Mouse (Mus musculus): ENCODE results near the gene Rnf19b. TPM values are rescaled to one million over a fixed set of nuclear protein-coding genes. Genes with fewer than 3 reads are reported as not detected.

The Rnf19b gene
- total and polyA plus RNA-seq, 2 experiments from 2014 or later = 31.8 to 141 TPM

GRCm38 (mm10) chr4:129057533-129058206 lies 401 bp upstream of the Rnf19b start:
- DNase-seq (ENCODE audit: low spot score) = peak; percentile 99
- H3K9me3 ChIP-seq (ENCODE audit: low read length) = no peaks in the 10 kb centered on the region
- H3K4me3 ChIP-seq (ENCODE audit: low read length) = peak overlapping the region; percentile 80
- peak; percentile 97 for ATAC-seq
- no peak; the same call in 1 of the 2 replicates for TF ChIP-seq CTCF (IDR thresholded peaks at IDR 0.05; ENCODE audit: low read depth)
- peak overlapping the region; percentile 93 for H3K9ac ChIP-seq (replicated peaks; ENCODE audit: low read length)
- H3K4me2 ChIP-seq (ENCODE audit: low read depth, low read length) = peak overlapping the region; percentile 98
- H3K36me3 ChIP-seq (ENCODE audit: insufficient read depth, low read length) = no peaks in the 10 kb centered on the region
- WGBS = 5% methylated on average over 35 of the region's 44 CpGs
- H3K27me3 ChIP-seq (ENCODE audit: insufficient read depth, low read length) = no peaks in the 10 kb centered on the region
- H3K4me1 ChIP-seq (ENCODE audit: insufficient read depth, low read length) = peaks cover 13% of the 10 kb centered on the region; the same call in 1 of the 2 replicates
- peak overlapping the region; percentile 96 for H3K27ac ChIP-seq

GRCm38 (mm10) chr4:129059125-129059551 lies 1.1 kb downstream of the Rnf19b start:
- peak; percentile 41 for DNase-seq (ENCODE audit: low spot score)

GRCm38 (mm10) chr4:129059922-129060321 lies 1.9 kb downstream of the Rnf19b start:
- WGBS = 55% methylated on average over 4 of the region's 4 CpGs
- H3K9ac ChIP-seq (replicated peaks; ENCODE audit: low read length) = peak overlapping the region; percentile 93
- H3K4me3 ChIP-seq (ENCODE audit: low read length) = peak overlapping the region; percentile 80
- H3K4me1 ChIP-seq (ENCODE audit: insufficient read depth, low read length) = peaks cover 13% of the 10 kb centered on the region; the same call in 1 of the 2 replicates
- no peak for TF ChIP-seq CTCF (IDR thresholded peaks at IDR 0.05; ENCODE audit: low read depth)
- no peaks in the 10 kb centered on the region for H3K9me3 ChIP-seq (ENCODE audit: low read length)
- H3K4me2 ChIP-seq (ENCODE audit: low read depth, low read length) = peak overlapping the region; percentile 98
- H3K27ac ChIP-seq = no peak overlapping the region
- ATAC-seq = no peak
- H3K27me3 ChIP-seq (ENCODE audit: insufficient read depth, low read length) = no peaks in the 10 kb centered on the region
- DNase-seq (ENCODE audit: low spot score) = no peak
- H3K36me3 ChIP-seq (ENCODE audit: insufficient read depth, low read length) = no peaks in the 10 kb centered on the region

More at GRCm38 (mm10) chr4:129059125-129059551, 1.1 kb downstream of the Rnf19b start:
- ATAC-seq = no peak
- 0 out of 2 replicates have a peak overlapping the region, but pooled peaks have one; percentile 96 for H3K27ac ChIP-seq
- no peaks in the 10 kb centered on the region for H3K36me3 ChIP-seq (ENCODE audit: insufficient read depth, low read length)
- H3K4me3 ChIP-seq (ENCODE audit: low read length) = peak overlapping the region; percentile 80
- H3K27me3 ChIP-seq (ENCODE audit: insufficient read depth, low read length) = no peaks in the 10 kb centered on the region
- no peak for TF ChIP-seq CTCF (IDR thresholded peaks at IDR 0.05; ENCODE audit: low read depth)
- H3K4me1 ChIP-seq (ENCODE audit: insufficient read depth, low read length) = peaks cover 13% of the 10 kb centered on the region; the same call in 1 of the 2 replicates
- 3% methylated on average over 13 of the region's 13 CpGs for WGBS
- H3K9me3 ChIP-seq (ENCODE audit: low read length) = no peaks in the 10 kb centered on the region
- peak overlapping the region; percentile 98 for H3K4me2 ChIP-seq (ENCODE audit: low read depth, low read length)
- peak overlapping the region; percentile 93 for H3K9ac ChIP-seq (replicated peaks; ENCODE audit: low read length)

- DNase-seq (ENCODE audit: low spot score) = no peak
- no peak overlapping the region for H3K27ac ChIP-seq
- H3K4me3 ChIP-seq (ENCODE audit: low read length) = no peak overlapping the region
- no peak overlapping the region for H3K9ac ChIP-seq (replicated peaks; ENCODE audit: low read length)
- peak overlapping the region; percentile 98; the same call in 1 of the 2 replicates for H3K4me2 ChIP-seq (ENCODE audit: low read depth, low read length)
- ATAC-seq = no peak
- no peaks in the 10 kb centered on the region for H3K27me3 ChIP-seq (ENCODE audit: insufficient read depth, low read length)
- WGBS = 91% methylated on average over 1 of the region's 1 CpGs
- TF ChIP-seq CTCF (IDR thresholded peaks at IDR 0.05; ENCODE audit: low read depth) = no peak
- no peaks in the 10 kb centered on the region for H3K9me3 ChIP-seq (ENCODE audit: low read length)
- H3K4me1 ChIP-seq (ENCODE audit: insufficient read depth, low read length) = peaks cover 13% of the 10 kb centered on the region; the same call in 1 of the 2 replicates
- H3K36me3 ChIP-seq (ENCODE audit: insufficient read depth, low read length) = no peaks in the 10 kb centered on the region
Observed at GRCm38 (mm10) chr4:129061486-129061885, 3.4 kb downstream of the Rnf19b start.

- ATAC-seq (no peak), DNase-seq (ENCODE audit: low spot score) (no peak)
- no peak overlapping the region for H3K27ac ChIP-seq
- WGBS = 75% methylated on average over 3 of the region's 3 CpGs
- peaks cover 13% of the 10 kb centered on the region; the same call in 1 of the 2 replicates for H3K4me1 ChIP-seq (ENCODE audit: insufficient read depth, low read length)
- no peak overlapping the region for H3K4me2 ChIP-seq (ENCODE audit: low read depth, low read length)
- H3K9me3 ChIP-seq (ENCODE audit: low read length) = no peaks in the 10 kb centered on the region
- no peaks in the 10 kb centered on the region for H3K36me3 ChIP-seq (ENCODE audit: insufficient read depth, low read length)
- H3K9ac ChIP-seq (replicated peaks; ENCODE audit: low read length) = no peak overlapping the region
- no peak for TF ChIP-seq CTCF (IDR thresholded peaks at IDR 0.05; ENCODE audit: low read depth)
- H3K4me3 ChIP-seq (ENCODE audit: low read length) = no peak overlapping the region
- no peaks in the 10 kb centered on the region for H3K27me3 ChIP-seq (ENCODE audit: insufficient read depth, low read length)
Observed at GRCm38 (mm10) chr4:129062281-129063075, 4.4 kb downstream of the Rnf19b start.

- H3K9ac ChIP-seq (replicated peaks; ENCODE audit: low read length) = no peak overlapping the region
- DNase-seq (ENCODE audit: low spot score) = no peak
- no peak for TF ChIP-seq CTCF (IDR thresholded peaks at IDR 0.05; ENCODE audit: low read depth)
- no peak overlapping the region for H3K27ac ChIP-seq
- H3K4me1 ChIP-seq (ENCODE audit: insufficient read depth, low read length) = peaks cover 4% of the 10 kb centered on the region; the same call in 1 of the 2 replicates
- H3K9me3 ChIP-seq (ENCODE audit: low read length) = no peaks in the 10 kb centered on the region
- no peak overlapping the region for H3K4me2 ChIP-seq (ENCODE audit: low read depth, low read length)
- no peaks in the 10 kb centered on the region for H3K27me3 ChIP-seq (ENCODE audit: insufficient read depth, low read length)
- H3K36me3 ChIP-seq (ENCODE audit: insufficient read depth, low read length) = no peaks in the 10 kb centered on the region
- ATAC-seq = no peak
- no peak overlapping the region for H3K4me3 ChIP-seq (ENCODE audit: low read length)
Observed at GRCm38 (mm10) chr4:129065688-129066236, 7.7 kb downstream of the Rnf19b start.

All from hindbrain, postnatal 0 days (tissue).